In the genomic region with DNA sequence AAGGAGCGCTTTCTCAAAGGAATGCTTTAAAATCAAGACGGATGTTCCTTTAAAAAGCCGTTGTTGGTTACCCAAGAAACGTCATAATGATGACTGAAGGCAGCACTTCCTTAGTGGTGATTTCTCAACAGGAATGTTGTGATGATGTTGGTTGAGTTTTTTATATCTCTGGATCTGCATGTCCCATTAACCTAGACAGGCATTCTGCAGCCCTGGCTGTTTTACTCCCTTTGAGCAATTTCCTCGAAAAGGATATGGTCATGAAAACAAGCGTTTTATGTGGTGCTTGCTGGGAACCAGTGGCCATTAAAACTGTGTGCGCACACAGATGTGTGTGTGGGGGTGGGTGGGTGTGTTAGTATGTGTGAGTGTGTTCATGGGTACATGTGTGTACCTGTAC, we compare ENCODE assay signal across 15 mouse cellular contexts.
"Had no signal": no experiment of that assay in that cellular context is flagged by ENCODE, and none has a peak within 500 bp of the region (broad histone marks: within the 10 kb centered on the region; RNA-seq: fewer than 3 reads in every experiment).

No protein-coding gene starts in this region.

- ATAC-seq: liver, postnatal 0 days; lung, postnatal 0 days; midbrain, embryonic 13.5 days; midbrain, embryonic 16.5 days had no signal

- DNase-seq: liver, postnatal 0 days; lung, adult 2 months; lung, postnatal 14 days; lung, postnatal 36 days; retina, postnatal 1 day; right cerebral cortex, adult 18-20 months; right cerebral cortex, postnatal 25 days; right cerebral cortex, postnatal 4 days; spleen, adult 18-20 months; thymus, adult 18-20 months; thymus, postnatal 14 days; thymus, postnatal 36 days had no signal
